Mouse (Mus musculus) neutrophil, adult 5-6 weeks (primary cell): ENCODE data around the gene Cd69. TPM values are rescaled to one million over a fixed set of nuclear protein-coding genes. Genes with fewer than 3 reads are reported as not detected.
A peak's percentile ranks its signal among the peaks of the same experiment; 100 is the strongest.

Source experiments
- ATAC-seq: fragments of 151-379, 151-347 bp; 2 replicates; pipeline ENCODE4 v1.8.0; 2017; ENCODE audit warnings: mild to moderate bottlenecking, moderate TSS enrichment; ENCODE audit not compliant: insufficient number of reproducible peaks, poor library complexity, low FRiP score, severe bottlenecking; ENCODE audit errors: extremely low read depth
- total RNA-seq: library from RNA; stranded (forward); fragments of 200-1000 nt; gene quantifications from 2 replicates; pipeline ENCODE4 v1.2.3, GENCODE M21; 2017

Cd69 gene
- total RNA-seq, 1 experiment from 2014 or later, result 306 TPM

DNA sequence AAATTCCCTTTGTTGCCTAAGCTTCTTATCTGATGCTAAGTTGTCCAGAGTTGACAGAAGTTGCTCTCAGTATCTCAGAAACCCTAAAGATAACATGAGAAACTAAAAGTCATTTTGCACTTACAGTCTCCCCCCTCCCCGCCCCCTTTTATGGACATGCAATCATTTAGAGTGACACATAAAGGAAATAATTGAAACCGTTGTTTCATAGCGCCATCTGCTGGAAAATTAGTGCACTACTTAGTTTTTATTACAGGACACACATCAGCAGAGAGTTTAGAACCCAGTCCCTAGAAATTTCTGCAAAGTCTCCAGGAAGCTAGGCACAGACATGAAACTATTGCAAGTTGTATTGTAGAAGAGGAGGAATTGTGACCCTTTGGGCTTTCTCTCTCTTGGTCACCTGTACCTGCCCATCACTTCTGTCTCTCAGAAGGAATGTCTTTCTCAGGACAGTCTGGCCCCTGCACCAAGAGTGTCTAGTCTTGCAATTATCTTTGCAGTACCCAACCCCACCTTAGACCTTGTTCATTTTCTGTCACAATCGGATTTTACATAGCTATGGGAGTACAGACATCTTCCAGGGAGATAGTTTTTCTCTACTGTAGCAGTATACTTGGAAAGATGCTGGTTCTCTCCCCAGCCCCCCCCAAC is 20.2 kb downstream of the Cd69 start:
- ATAC-seq, result peak; percentile 89

GRCm38 (mm10) chr6:129254314-129254713 is 20.9 kb downstream of the Cd69 start:
- no peak for ATAC-seq

- peak; percentile 88 for ATAC-seq
These were observed 27.0 kb downstream of the Cd69 start for GRCm38 (mm10) chr6:129248243-129248642.

- no peak for ATAC-seq
These were observed 28.2 kb downstream of the Cd69 start for GRCm38 (mm10) chr6:129246992-129247391.

DNA sequence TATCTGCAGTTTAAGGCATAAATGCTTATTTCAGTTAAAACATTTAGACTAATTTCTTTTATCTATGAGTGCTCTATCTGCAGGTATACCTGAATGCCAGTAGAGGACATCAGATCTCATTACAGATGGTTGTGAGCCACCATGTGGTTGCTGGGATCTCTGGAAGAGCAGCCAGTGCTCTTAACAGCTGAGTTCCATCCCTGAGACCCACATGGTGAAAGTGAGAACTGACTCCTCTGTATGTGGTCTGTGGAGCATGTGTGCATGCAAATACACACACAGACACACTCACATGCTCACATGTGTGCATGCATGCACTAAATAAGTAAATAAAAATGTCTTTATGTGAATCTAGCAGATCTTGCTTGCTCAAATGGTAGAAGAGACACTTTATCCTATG is 29.4 kb downstream of the Cd69 start:
- peak; percentile 50; the same call in 1 of the 2 replicates for ATAC-seq

- no peak for ATAC-seq
These were observed 33.3 kb downstream of the Cd69 start for GRCm38 (mm10) chr6:129241907-129242306.

- no peak for ATAC-seq
These were observed 33.8 kb downstream of the Cd69 start for GRCm38 (mm10) chr6:129241471-129241870.

DNA sequence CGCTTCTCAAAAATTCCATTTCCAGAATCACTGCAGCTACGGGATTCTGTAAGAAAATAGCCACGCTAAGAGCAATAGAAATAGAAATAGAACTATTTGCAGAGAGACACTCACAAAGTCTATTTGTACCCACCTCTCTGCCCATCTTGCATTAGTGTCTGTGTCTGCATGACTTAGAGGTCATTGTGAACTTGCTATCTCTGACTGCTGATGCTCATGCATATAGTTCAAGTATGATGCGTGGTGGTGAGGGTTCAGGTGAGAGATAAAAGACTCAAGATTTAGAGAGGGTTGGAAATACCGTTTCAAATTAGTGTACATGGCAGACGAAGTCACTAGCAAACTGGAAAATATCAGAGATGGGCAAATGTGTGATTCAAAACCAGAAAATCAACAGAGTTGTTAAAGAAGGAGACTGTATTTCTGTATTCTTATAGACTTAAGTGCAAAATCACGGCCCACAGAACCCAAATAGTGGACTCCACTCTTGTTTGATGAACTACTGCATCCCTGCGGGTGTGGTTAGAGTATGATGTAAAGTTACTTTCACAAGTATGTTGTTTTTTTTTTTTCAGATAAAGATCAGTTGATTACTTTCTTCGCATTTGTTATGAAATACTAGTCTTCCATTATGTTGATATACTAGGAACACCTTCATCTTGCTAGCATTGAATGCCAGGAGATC is 35.5 kb downstream of the Cd69 start:
- no peak for ATAC-seq

DNA sequence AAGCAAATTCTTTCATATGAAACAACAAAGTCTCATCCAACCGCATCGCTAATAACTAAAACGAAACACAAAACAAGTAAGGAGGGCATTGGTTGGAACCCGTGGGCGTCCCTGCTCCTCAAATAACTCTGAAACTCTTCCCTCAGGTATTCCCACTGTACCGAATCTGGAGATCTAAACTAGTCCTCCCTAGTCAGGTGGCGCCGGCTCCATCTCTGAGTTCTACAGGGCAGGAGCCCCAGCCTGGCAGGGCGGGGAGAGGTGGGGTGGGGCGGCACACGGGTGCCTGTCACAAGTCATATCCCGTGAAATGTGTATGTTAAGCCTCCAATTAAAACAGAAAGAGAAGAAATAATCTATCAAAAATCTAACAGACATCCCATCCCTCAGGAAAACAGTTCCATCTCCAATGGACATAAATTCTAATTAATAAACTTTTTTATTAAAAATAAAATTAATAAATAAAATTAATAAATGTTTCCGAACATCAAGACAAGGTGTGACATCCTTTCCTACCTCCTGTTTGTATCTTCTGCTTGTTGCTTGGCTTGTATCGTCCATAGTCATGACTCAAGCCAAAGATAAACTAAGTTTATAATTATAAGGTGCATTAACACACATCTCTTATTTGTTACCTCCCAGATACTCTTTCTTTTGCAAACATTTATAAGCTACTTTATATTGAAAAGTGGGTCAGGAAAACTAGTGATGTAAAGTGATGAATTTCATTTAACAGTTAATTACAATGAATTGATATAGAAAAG is 36.8 kb downstream of the Cd69 start:
- ATAC-seq, result 0 out of 2 replicates have a peak, but pooled peaks have one; percentile 13

DNA sequence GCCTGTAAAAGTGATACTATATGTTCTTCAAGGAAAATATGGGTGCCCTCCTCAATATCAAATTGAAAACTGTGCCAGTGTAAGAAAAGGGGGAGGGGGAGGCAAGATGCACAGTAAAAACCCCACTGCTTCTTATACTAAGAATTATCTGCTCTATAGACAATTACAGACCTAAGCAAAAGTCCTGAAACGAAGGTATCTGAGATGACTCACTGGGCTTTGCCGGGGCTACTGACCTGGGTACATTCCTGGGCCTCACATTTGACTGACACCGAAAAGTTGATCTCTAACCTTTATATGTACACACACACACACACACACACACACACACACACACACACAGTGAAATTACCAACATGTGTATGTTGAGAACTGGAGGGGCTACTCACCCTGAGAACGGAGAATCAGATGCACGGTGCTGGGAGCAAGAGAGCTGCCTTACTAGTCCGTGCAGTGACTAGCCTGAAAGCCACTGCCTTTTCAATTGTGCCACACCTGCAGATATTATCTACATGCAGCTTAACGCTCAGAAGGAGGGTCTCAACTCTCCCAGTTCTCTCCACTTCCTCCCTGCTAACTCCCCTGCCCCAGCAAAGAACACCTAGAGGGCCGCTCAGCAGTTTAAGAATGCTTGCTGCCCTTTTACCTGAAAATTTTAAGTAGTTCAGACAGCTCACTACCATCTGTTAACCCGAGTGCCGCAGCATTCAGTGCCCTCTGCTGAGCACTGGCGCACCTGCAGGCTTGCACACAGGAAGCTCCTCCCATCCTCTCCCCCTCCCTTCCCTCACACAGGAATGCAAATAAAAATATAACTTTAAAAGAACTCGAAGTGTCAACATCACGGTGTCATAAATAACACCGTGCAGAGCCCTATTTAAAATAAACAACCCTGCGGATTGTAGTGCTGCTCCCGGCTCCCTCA is 37.6 kb downstream of the Cd69 start:
- peak; percentile 78 for ATAC-seq

- ATAC-seq, result peak; percentile 8; the same call in 1 of the 2 replicates
These were observed 38.4 kb downstream of the Cd69 start for GRCm38 (mm10) chr6:129236652-129237342.

DNA sequence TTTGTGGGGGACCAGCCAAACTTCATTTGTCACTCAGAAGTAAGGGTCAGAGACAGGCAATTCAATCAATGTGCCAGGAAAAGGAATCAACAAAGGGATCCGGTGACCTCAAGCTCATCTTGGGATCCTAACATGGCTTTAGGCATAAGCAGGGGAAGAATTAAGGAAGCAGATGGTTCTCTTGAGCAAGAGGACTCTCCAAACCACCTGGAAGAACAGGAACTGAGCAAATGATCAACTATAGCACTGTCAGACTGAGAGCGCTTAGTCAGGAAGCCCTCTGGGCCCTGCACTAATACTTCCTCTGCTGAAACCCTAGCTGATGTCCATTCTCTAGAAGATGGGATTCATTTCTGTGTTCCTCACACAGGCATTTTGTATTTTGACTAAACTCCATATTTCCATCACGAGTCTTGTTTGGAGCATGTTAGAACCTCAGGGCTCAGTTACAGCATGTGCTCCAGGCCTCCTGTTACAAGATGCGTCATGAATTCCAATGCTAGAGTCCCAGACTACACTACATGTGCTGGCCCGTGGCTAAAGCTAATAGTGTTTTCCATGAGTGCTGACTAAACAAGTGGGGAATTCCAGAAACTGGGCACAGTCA is 39.3 kb downstream of the Cd69 start:
- ATAC-seq, result 0 out of 2 replicates have a peak, but pooled peaks have one; percentile 17

GRCm38 (mm10) chr6:129234456-129235360 is 40.5 kb downstream of the Cd69 start:
- no peak for ATAC-seq

DNA sequence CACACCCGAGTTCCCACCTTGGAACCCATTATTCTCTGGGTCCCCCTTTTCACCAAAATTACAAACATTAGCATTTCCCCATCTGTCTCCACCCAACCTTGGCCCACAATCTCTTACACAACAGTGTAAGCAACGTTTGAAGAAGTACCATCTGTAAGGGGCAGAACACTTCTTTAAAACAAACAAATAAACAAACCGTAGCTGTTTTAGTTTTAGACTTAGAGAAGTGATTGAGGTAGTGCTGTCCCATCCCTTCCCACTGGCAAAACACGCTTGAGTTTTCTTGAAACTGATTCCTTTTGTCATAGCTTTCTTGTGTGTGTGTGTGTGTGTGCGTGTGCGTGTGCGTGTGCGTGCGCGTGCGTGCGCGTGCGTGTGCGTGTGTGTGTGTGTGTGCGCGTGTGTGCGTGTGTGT is 41.3 kb downstream of the Cd69 start:
- ATAC-seq, result peak; percentile 34

DNA sequence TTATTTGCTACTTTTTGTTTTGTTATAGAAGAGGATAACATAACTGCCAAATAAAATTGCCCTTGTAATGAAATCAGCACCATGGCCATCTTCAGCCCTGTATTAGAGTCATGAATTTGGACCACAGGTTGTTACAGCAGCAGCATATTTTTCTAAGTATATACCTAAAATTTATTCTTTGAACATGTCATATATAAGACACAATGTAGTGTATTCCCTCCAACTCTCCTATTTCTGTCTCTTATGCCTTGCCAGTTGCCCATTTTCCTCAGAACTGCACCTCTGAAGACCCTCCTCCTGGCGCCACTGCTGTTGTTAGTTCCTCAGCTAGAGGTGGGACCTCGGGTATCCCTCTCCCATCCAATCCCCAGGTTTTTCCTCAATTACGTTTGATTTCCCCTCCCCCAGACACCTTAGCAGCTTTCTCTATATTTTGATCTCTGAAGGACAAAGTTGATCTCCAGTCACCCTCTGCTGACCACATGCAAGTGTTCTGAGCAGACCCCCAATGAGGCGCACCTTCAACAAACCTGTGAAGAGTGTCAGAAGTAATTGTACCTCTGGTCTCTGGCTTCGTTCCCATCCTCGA is 41.8 kb downstream of the Cd69 start:
- no peak for ATAC-seq

- ATAC-seq, result peak; percentile 79
These were observed 42.4 kb downstream of the Cd69 start for GRCm38 (mm10) chr6:129232842-129233205.
